Mouse (Mus musculus): ENCODE results near the gene Pate1. TPM values are rescaled to one million over a fixed set of nuclear protein-coding genes. Genes with fewer than 3 reads are reported as not detected.

The Pate1 gene
- polyA plus RNA-seq (2012; fragmentation: generic; extraction: Trizol): not detected

GRCm38 (mm10) chr9:35687013-35687412, at the start of gene Pate1:
Gene Pate1 (minus strand): TSS chr9:35687390.

DNA sequence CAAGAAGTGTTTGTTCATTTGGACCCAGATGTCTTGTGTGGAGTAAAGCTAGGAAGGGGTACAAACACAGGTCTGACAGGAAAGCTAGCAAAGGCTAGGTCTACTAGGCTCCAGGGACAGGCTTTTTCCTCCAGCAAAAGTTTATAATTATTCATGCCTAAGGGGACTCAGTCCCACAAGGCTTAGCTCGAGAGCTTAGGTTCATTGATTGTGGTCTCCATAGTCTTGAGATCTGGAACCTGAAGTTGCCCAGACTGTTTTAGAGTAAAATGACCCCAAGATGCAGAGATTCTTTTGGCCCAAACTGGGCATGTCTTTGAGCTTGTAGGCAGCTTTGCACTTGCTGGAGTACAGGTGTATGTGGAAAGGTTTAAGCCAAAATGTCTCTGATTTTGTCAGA, 39.1 kb downstream of the Pate1 start, which contains the start of gene Pate3:
Gene Pate3 (minus strand): TSS at position 101 of the 400 bp plus-strand sequence.

Other genes starting within 250 kb of the Pate1 start
- gene Gm1113, start 169.1 kb downstream of the Pate1 start, polyA plus RNA-seq (2012; fragmentation: generic; extraction: Trizol): not detected
- gene Ddx25, start 128.9 kb downstream of the Pate1 start, polyA plus RNA-seq (2012; fragmentation: generic; extraction: Trizol): not detected
- gene Pus3, start 128.8 kb downstream of the Pate1 start, polyA plus RNA-seq (2012; fragmentation: generic; extraction: Trizol): 1 to 10 TPM in 1 of 2 experiments, under 1 TPM in 1; 0.25 to 2.1 TPM
- gene Pate2, start 117.1 kb downstream of the Pate1 start, polyA plus RNA-seq (2012; fragmentation: generic; extraction: Trizol): under 1 TPM; 0.08 to 0.25 TPM
- gene Hyls1, start 117.0 kb downstream of the Pate1 start, polyA plus RNA-seq (2012; fragmentation: generic; extraction: Trizol): 1 to 10 TPM in 1 of 2 experiments, under 1 TPM in 1; 0.46 to 5.7 TPM
- gene Pate4, start 75.4 kb downstream of the Pate1 start, polyA plus RNA-seq (2012; fragmentation: generic; extraction: Trizol): not detected
- gene Pate3, start 39.2 kb downstream of the Pate1 start, polyA plus RNA-seq (2012; fragmentation: generic; extraction: Trizol): not detected
- gene Gm17677, start 53.7 kb upstream of the Pate1 start, polyA plus RNA-seq (2012; fragmentation: generic; extraction: Trizol): not detected
- gene Gm17727, start 90.7 kb upstream of the Pate1 start, polyA plus RNA-seq (2012; fragmentation: generic; extraction: Trizol): not detected
- not detected for gene Gm27235, start 102.7 kb upstream of the Pate1 start, polyA plus RNA-seq (2012; fragmentation: generic; extraction: Trizol)
- gene D730048I06Rik, start 102.7 kb upstream of the Pate1 start, polyA plus RNA-seq (2012; fragmentation: generic; extraction: Trizol): not detected
- not detected for gene 9230110F15Rik, start 156.8 kb upstream of the Pate1 start, polyA plus RNA-seq (2012; fragmentation: generic; extraction: Trizol)
- gene 9230113P08Rik, start 221.0 kb upstream of the Pate1 start, polyA plus RNA-seq (2012; fragmentation: generic; extraction: Trizol): not detected